Mouse (Mus musculus): ENCODE measurements at regions not wholly inside any gene's neighbourhood (a gene's known extent, or its start where the extent isn't known, plus 50 kb on each side); places are given as distances from the start of the nearest gene placed in this dataset.

- TF ChIP-seq CTCF (IDR thresholded peaks at IDR 0.05; ENCODE audit: low read depth): no peak
- TF ChIP-seq EP300 (optimal IDR thresholded peaks at IDR 0.05): no peak
These were observed 225.1 kb upstream of the Klf4 start for GRCm38 (mm10) chr4:55757148-55757927.

Data from stomach, postnatal 0 days (tissue).